In the genomic region with DNA sequence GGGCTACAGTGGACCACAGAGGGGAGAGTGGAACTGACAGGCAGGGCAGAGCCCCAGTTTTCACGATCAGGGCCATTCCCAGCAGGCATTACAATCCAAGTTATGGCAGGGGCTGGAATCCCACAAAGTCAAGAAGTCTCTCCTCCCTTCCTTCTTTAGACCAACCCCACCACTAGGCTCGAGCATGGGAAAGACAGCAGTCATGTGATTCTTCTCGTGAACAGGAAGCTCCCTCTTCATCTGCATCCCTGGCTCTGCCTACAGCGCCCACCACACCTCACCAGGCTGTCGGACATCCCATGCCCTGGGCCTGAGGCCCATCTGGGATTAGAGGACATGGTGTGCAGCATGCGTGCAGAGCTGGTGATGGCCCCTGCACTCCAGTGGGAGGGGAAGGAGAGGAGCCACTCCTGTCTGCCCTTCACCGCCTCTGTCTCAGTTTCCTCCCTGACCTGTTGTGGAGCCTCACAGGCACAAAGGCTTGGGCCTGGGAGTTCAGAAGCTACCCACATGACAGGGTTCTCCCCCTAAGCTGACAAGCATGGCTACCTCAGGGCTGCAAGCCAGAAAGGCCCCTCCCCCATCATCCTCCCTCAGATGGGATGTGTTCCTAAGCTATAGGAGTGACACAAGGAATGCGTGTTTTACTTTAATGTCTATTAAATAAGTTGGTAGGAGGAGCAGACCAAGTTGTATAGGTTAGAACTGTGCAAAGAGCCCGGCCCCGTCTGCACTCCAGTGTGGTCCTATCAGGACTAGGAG, we compare ENCODE assay signal across 15 mouse cellular contexts. TPM values are rescaled to one million over a fixed set of nuclear protein-coding genes. Genes with fewer than 3 reads are reported as not detected.
DNase-seq lines count a peak whose midpoint lies in the region; ATAC-seq lines count a peak whose summit lies in the region.
"Had no signal": no experiment of that assay in that cellular context is flagged by ENCODE, and none has a peak within 500 bp of the region (broad histone marks: within the 10 kb centered on the region; RNA-seq: fewer than 3 reads in every experiment).

No protein-coding gene starts in this region.

- H3K4me1 ChIP-seq in heart, embryonic 13.5 days, result peaks cover 47% of the 10 kb centered on the region
- peaks cover 43% of the 10 kb centered on the region for H3K4me1 ChIP-seq in liver, embryonic 15.5 days (replicated peaks)
- peaks cover 17% of the 10 kb centered on the region for H3K4me1 ChIP-seq in liver, embryonic 11.5 days (replicated peaks; ENCODE audit: control insufficient read depth, insufficient read depth, low read length)
- peaks cover 19% of the 10 kb centered on the region; the same call in 1 of the 2 replicates for H3K4me1 ChIP-seq in stomach, embryonic 15.5 days

- no peak for ATAC-seq in heart, embryonic 13.5 days (ENCODE audit: extremely low read depth, insufficient number of reproducible peaks, low FRiP score, low TSS enrichment)
- no peak for ATAC-seq in liver, embryonic 15.5 days (ENCODE audit: insufficient read depth)
- no peak for ATAC-seq in liver, embryonic 11.5 days (replicated peaks; ENCODE audit: low FRiP score)
- no peak for ATAC-seq in stomach, embryonic 15.5 days (ENCODE audit: insufficient read depth, low FRiP score, low read depth)
- ATAC-seq in erythroblast, adult 5-6 weeks (replicated peaks; ENCODE audit: low FRiP score, poor library complexity, severe bottlenecking), result no peak
- ATAC-seq: forebrain, postnatal 0 days had no signal

- H3K27ac ChIP-seq in heart, embryonic 13.5 days (replicated peaks), result peak overlapping the region; percentile 64
- 0 out of 2 replicates have a peak overlapping the region, but pooled peaks have one; percentile 19 for H3K27ac ChIP-seq in liver, embryonic 15.5 days (replicated peaks)
- no peak overlapping the region for H3K27ac ChIP-seq in liver, embryonic 11.5 days (ENCODE audit: low read depth, low read length)
- 0 out of 2 replicates have a peak overlapping the region, but pooled peaks have one; percentile 27 for H3K27ac ChIP-seq in stomach, embryonic 15.5 days
- H3K27ac ChIP-seq: hindbrain, embryonic 14.5 days; midbrain, embryonic 12.5 days; neural tube, embryonic 13.5 days had no signal

- H3K9ac ChIP-seq in heart, embryonic 13.5 days, result peak overlapping the region; percentile 62
- no peak overlapping the region for H3K9ac ChIP-seq in liver, embryonic 15.5 days
- no peak overlapping the region for H3K9ac ChIP-seq in liver, embryonic 11.5 days (ENCODE audit: low read depth, low read length)
- H3K9ac ChIP-seq in stomach, embryonic 15.5 days, result no peak overlapping the region
- H3K9ac ChIP-seq: embryonic facial prominence, embryonic 15.5 days; forebrain, postnatal 0 days; hindbrain, embryonic 14.5 days; midbrain, embryonic 12.5 days; neural tube, embryonic 13.5 days had no signal

- peaks cover 49% of the 10 kb centered on the region for H3K36me3 ChIP-seq in heart, embryonic 13.5 days
- H3K36me3 ChIP-seq in liver, embryonic 15.5 days (replicated peaks), result peaks cover 41% of the 10 kb centered on the region
- H3K36me3 ChIP-seq in liver, embryonic 11.5 days (ENCODE audit: control insufficient read depth, insufficient read depth, low read length), result peaks cover 16% of the 10 kb centered on the region
- peaks cover 5% of the 10 kb centered on the region; the same call in 1 of the 2 replicates for H3K36me3 ChIP-seq in stomach, embryonic 15.5 days

- WGBS in heart, embryonic 13.5 days, result 75% methylated on average over 10 of the region's 10 CpGs
- 72% methylated on average over 10 of the region's 10 CpGs for WGBS in liver, embryonic 15.5 days (ENCODE audit: insufficient replicate concordance)
- WGBS in liver, embryonic 11.5 days, result 84% methylated on average over 10 of the region's 10 CpGs
- 78% methylated on average over 10 of the region's 10 CpGs for whole genome bisulfite sequencing in stomach, embryonic 15.5 days

- H3K9me3 ChIP-seq in heart, embryonic 13.5 days, result no peaks in the 10 kb centered on the region
- H3K9me3 ChIP-seq in liver, embryonic 15.5 days (replicated peaks), result no peaks in the 10 kb centered on the region
- H3K9me3 ChIP-seq in liver, embryonic 11.5 days (ENCODE audit: control insufficient read depth, low read length), result no peaks in the 10 kb centered on the region
- H3K9me3 ChIP-seq in stomach, embryonic 15.5 days, result no peaks in the 10 kb centered on the region
- H3K9me3 ChIP-seq: embryonic facial prominence, embryonic 15.5 days; midbrain, embryonic 12.5 days; neural tube, embryonic 13.5 days had no signal

- no peak overlapping the region for H3K4me3 ChIP-seq in heart, embryonic 13.5 days
- H3K4me3 ChIP-seq in liver, embryonic 15.5 days (replicated peaks), result no peak overlapping the region
- H3K4me3 ChIP-seq in liver, embryonic 11.5 days (ENCODE audit: low read depth, low read length), result no peak overlapping the region; the same call in 1 of the 2 replicates
- H3K4me3 ChIP-seq in stomach, embryonic 15.5 days (replicated peaks), result no peak overlapping the region
- H3K4me3 ChIP-seq: midbrain, embryonic 12.5 days; neural tube, embryonic 13.5 days had no signal

- no peak for DNase-seq in heart, adult 8-10 months (ENCODE audit: low spot score)
- no peak for DNase-seq in liver, embryonic 11.5 days (ENCODE audit: low spot score)
- DNase-seq in R1 (ENCODE audit: low read depth, low spot score), result peak; percentile 65
- no peak for DNase-seq in layer of hippocampus, adult 18-20 months (ENCODE audit: low spot score in 2 of 2)
- DNase-seq: forebrain, postnatal 0 days; lung, adult 2 months; right cerebral cortex, adult 18-20 months had no signal

- no peaks in the 10 kb centered on the region for H3K27me3 ChIP-seq in heart, embryonic 13.5 days (replicated peaks)
- H3K27me3 ChIP-seq in liver, embryonic 15.5 days, result no peaks in the 10 kb centered on the region
- H3K27me3 ChIP-seq in liver, embryonic 11.5 days (replicated peaks; ENCODE audit: control insufficient read depth, insufficient read depth, low read length), result no peaks in the 10 kb centered on the region
- H3K27me3 ChIP-seq in stomach, embryonic 15.5 days (replicated peaks), result no peaks in the 10 kb centered on the region
- H3K27me3 ChIP-seq: embryonic facial prominence, embryonic 15.5 days had no signal

- 0 out of 2 replicates have a peak overlapping the region, but pooled peaks have one; percentile 85 for H3K4me2 ChIP-seq in heart, embryonic 13.5 days
- H3K4me2 ChIP-seq in liver, embryonic 15.5 days, result no peak overlapping the region
- H3K4me2 ChIP-seq in liver, embryonic 11.5 days, result no peak overlapping the region
- H3K4me2 ChIP-seq in stomach, embryonic 15.5 days, result no peak overlapping the region
- H3K4me2 ChIP-seq: embryonic facial prominence, embryonic 15.5 days; midbrain, embryonic 12.5 days; neural tube, embryonic 13.5 days had no signal

RNA-seq across cellular contexts. Expression of a gene that starts 1.8 kb away (rescaled TPM):
- 23.1 and 24.6 TPM in 2 replicates for polyA plus RNA-seq in heart, embryonic 13.5 days (2015; fragmentation: Nextera tagmentation; extraction: Ambion mirVana)
- 10 to 100 TPM; 40.8 to 52.0 (median 45.0) TPM for total RNA-seq in heart, adult 8-10 months (2022)
- polyA plus RNA-seq in liver, embryonic 15.5 days (2015; fragmentation: Nextera tagmentation; extraction: Ambion mirVana), result 27.3 and 32.3 TPM in 2 replicates
- 39.0 and 41.4 TPM in 2 replicates for polyA plus RNA-seq in liver, embryonic 11.5 days (2014; fragmentation: Nextera tagmentation; extraction: Ambion mirVana)
- 31.9 and 34.4 TPM in 2 replicates for polyA plus RNA-seq in stomach, embryonic 15.5 days (2015; fragmentation: Nextera tagmentation; extraction: Ambion mirVana)
- total RNA-seq in erythroblast, adult 5-6 weeks (2015; ENCODE audit: low replicate concordance), result 13.0 and 26.1 TPM in 2 replicates
- total RNA-seq in erythroblast, adult 5-6 weeks (2017; ENCODE audit: low replicate concordance), result 10.3 and 11.9 TPM in 2 replicates
- total RNA-seq in layer of hippocampus, adult 18-20 months (2021), result 10 to 100 TPM; 18.9 to 19.4 TPM

RNA-seq across cellular contexts. Expression of a gene that starts 10.7 kb away (rescaled TPM):
- 14.0 and 14.9 TPM in 2 replicates for polyA plus RNA-seq in heart, embryonic 13.5 days (2015; fragmentation: Nextera tagmentation; extraction: Ambion mirVana)
- total RNA-seq in heart, adult 8-10 months (2022), result 10 to 100 TPM; 13.0 to 19.0 (median 15.8) TPM
- polyA plus RNA-seq in liver, embryonic 15.5 days (2015; fragmentation: Nextera tagmentation; extraction: Ambion mirVana), result 7.7 and 8.2 TPM in 2 replicates
- 23.6 and 27.4 TPM in 2 replicates for polyA plus RNA-seq in liver, embryonic 11.5 days (2014; fragmentation: Nextera tagmentation; extraction: Ambion mirVana)
- 15.9 and 24.3 TPM in 2 replicates for polyA plus RNA-seq in stomach, embryonic 15.5 days (2015; fragmentation: Nextera tagmentation; extraction: Ambion mirVana)
- 7.9 and 12.3 TPM in 2 replicates for total RNA-seq in erythroblast, adult 5-6 weeks (2015; ENCODE audit: low replicate concordance)
- total RNA-seq in erythroblast, adult 5-6 weeks (2017; ENCODE audit: low replicate concordance), result 12.8 and 18.4 TPM in 2 replicates
- 10 to 100 TPM; 68.6 to 73.5 TPM for total RNA-seq in layer of hippocampus, adult 18-20 months (2021)

RNA-seq across cellular contexts. Expression of a gene that starts 10.8 kb away (rescaled TPM):
- 79.2 and 86.8 TPM in 2 replicates for polyA plus RNA-seq in heart, embryonic 13.5 days (2015; fragmentation: Nextera tagmentation; extraction: Ambion mirVana)
- total RNA-seq in heart, adult 8-10 months (2022), result 100 to 1,000 TPM in 1 of 4 experiments, 10 to 100 TPM in 3; 80.5 to 101 (median 85.0) TPM
- 49.5 and 51.3 TPM in 2 replicates for polyA plus RNA-seq in liver, embryonic 15.5 days (2015; fragmentation: Nextera tagmentation; extraction: Ambion mirVana)
- 121 and 125 TPM in 2 replicates for polyA plus RNA-seq in liver, embryonic 11.5 days (2014; fragmentation: Nextera tagmentation; extraction: Ambion mirVana)
- 81.7 and 92.7 TPM in 2 replicates for polyA plus RNA-seq in stomach, embryonic 15.5 days (2015; fragmentation: Nextera tagmentation; extraction: Ambion mirVana)
- 4.8 and 14.2 TPM in 2 replicates for total RNA-seq in erythroblast, adult 5-6 weeks (2015; ENCODE audit: low replicate concordance)
- total RNA-seq in erythroblast, adult 5-6 weeks (2017; ENCODE audit: low replicate concordance), result 6.4 and 13.0 TPM in 2 replicates
- total RNA-seq in layer of hippocampus, adult 18-20 months (2021), result 10 to 100 TPM; 49.0 to 50.1 TPM

RNA-seq across cellular contexts. Expression of a gene that starts 13.6 kb away (rescaled TPM):
- polyA plus RNA-seq in heart, embryonic 13.5 days (2015; fragmentation: Nextera tagmentation; extraction: Ambion mirVana), result 36.4 and 37.2 TPM in 2 replicates
- total RNA-seq in heart, adult 8-10 months (2022), result 10 to 100 TPM; 31.4 to 40.9 (median 34.9) TPM
- polyA plus RNA-seq in liver, embryonic 15.5 days (2015; fragmentation: Nextera tagmentation; extraction: Ambion mirVana), result 10.4 and 10.9 TPM in 2 replicates
- 30.2 and 30.9 TPM in 2 replicates for polyA plus RNA-seq in liver, embryonic 11.5 days (2014; fragmentation: Nextera tagmentation; extraction: Ambion mirVana)
- polyA plus RNA-seq in stomach, embryonic 15.5 days (2015; fragmentation: Nextera tagmentation; extraction: Ambion mirVana), result 21.5 and 23.9 TPM in 2 replicates
- 1.7 and 5.0 TPM in 2 replicates for total RNA-seq in erythroblast, adult 5-6 weeks (2015; ENCODE audit: low replicate concordance)
- total RNA-seq in erythroblast, adult 5-6 weeks (2017; ENCODE audit: low replicate concordance), result 7.4 and 22.4 TPM in 2 replicates
- 10 to 100 TPM; 59.2 to 61.9 TPM for total RNA-seq in layer of hippocampus, adult 18-20 months (2021)

RNA-seq across cellular contexts. Expression of a gene that starts 50.3 kb away (rescaled TPM):
- polyA plus RNA-seq in heart, embryonic 13.5 days (2015; fragmentation: Nextera tagmentation; extraction: Ambion mirVana), result 111 and 113 TPM in 2 replicates
- total RNA-seq in heart, adult 8-10 months (2022), result 10 to 100 TPM; 15.7 to 24.4 (median 19.2) TPM
- 111 and 114 TPM in 2 replicates for polyA plus RNA-seq in liver, embryonic 15.5 days (2015; fragmentation: Nextera tagmentation; extraction: Ambion mirVana)
- polyA plus RNA-seq in liver, embryonic 11.5 days (2014; fragmentation: Nextera tagmentation; extraction: Ambion mirVana), result 277 and 296 TPM in 2 replicates
- polyA plus RNA-seq in stomach, embryonic 15.5 days (2015; fragmentation: Nextera tagmentation; extraction: Ambion mirVana), result 159 and 181 TPM in 2 replicates
- total RNA-seq in erythroblast, adult 5-6 weeks (2015; ENCODE audit: low replicate concordance), result 39.3 and 72.1 TPM in 2 replicates
- 52.1 and 69.3 TPM in 2 replicates for total RNA-seq in erythroblast, adult 5-6 weeks (2017; ENCODE audit: low replicate concordance)
- total RNA-seq in layer of hippocampus, adult 18-20 months (2021), result 10 to 100 TPM; 46.8 to 48.6 TPM
